Mouse (Mus musculus) kidney, postnatal 14 days (tissue): ENCODE data around the gene Il1r2.

Source experiments
- DNase-seq: peaks from one replicate; pipeline ENCODE4 v3.0.0; 2022; ENCODE audit warnings: mixed read lengths

Gene Il1r2

GRCm38 (mm10) chr1:40073779-40074178, at the start of gene Il1r2:
Gene Il1r2, plus strand, starts transcription at chr1:40074079.
- no peak for DNase-seq

- no peak for DNase-seq
Observed at GRCm38 (mm10) chr1:40024554-40025320, 49.1 kb upstream of the Il1r2 start.

GRCm38 (mm10) chr1:40025416-40025815, 48.5 kb upstream of the Il1r2 start:
- no peak for DNase-seq

- DNase-seq: no peak
Observed at GRCm38 (mm10) chr1:40027116-40027620, 46.7 kb upstream of the Il1r2 start.

- DNase-seq: no peak
Observed at GRCm38 (mm10) chr1:40028207-40028998, 45.5 kb upstream of the Il1r2 start.

- no peak for DNase-seq
Observed at GRCm38 (mm10) chr1:40029597-40029996, 44.3 kb upstream of the Il1r2 start.

- DNase-seq: no peak
Observed at GRCm38 (mm10) chr1:40030287-40030975, 43.4 kb upstream of the Il1r2 start.

- DNase-seq: no peak
Observed at GRCm38 (mm10) chr1:40030976-40031356, 42.9 kb upstream of the Il1r2 start.

- DNase-seq: no peak
Observed at GRCm38 (mm10) chr1:40031626-40032025, 42.3 kb upstream of the Il1r2 start.

- DNase-seq: no peak
Observed at GRCm38 (mm10) chr1:40033315-40033714, 40.6 kb upstream of the Il1r2 start.

- no peak for DNase-seq
Observed at GRCm38 (mm10) chr1:40033743-40034420, 40.0 kb upstream of the Il1r2 start.

GRCm38 (mm10) chr1:40037831-40038230, 36.0 kb upstream of the Il1r2 start:
- DNase-seq: no peak

- no peak for DNase-seq
Observed at GRCm38 (mm10) chr1:40045686-40046085, 28.2 kb upstream of the Il1r2 start.

- DNase-seq: no peak
Observed at GRCm38 (mm10) chr1:40046600-40046999, 27.3 kb upstream of the Il1r2 start.

GRCm38 (mm10) chr1:40051157-40051556, 22.7 kb upstream of the Il1r2 start:
- no peak for DNase-seq

GRCm38 (mm10) chr1:40052156-40052555, 21.7 kb upstream of the Il1r2 start:
- DNase-seq: no peak

- no peak for DNase-seq
Observed at GRCm38 (mm10) chr1:40053071-40053470, 20.8 kb upstream of the Il1r2 start.

GRCm38 (mm10) chr1:40055051-40055450, 18.8 kb upstream of the Il1r2 start:
- no peak for DNase-seq

- no peak for DNase-seq
Observed at GRCm38 (mm10) chr1:40055963-40056362, 17.9 kb upstream of the Il1r2 start.

- DNase-seq: no peak
Observed at GRCm38 (mm10) chr1:40057351-40057750, 16.5 kb upstream of the Il1r2 start.

- no peak for DNase-seq
Observed at GRCm38 (mm10) chr1:40058013-40058412, 15.9 kb upstream of the Il1r2 start.

GRCm38 (mm10) chr1:40059122-40059774, 14.6 kb upstream of the Il1r2 start:
- no peak for DNase-seq
